Mouse (Mus musculus) midbrain, embryonic 11.5 days (tissue): Measurements from ENCODE around the gene Arhgap32. TPM values are rescaled to one million over a fixed set of nuclear protein-coding genes. Genes with fewer than 3 reads are reported as not detected.

Experiments used
- ATAC-seq: fragments of 200-750 bp; cut with Nextera tagmentation; 2 replicates; pipeline ENCODE4 v1.8.0; 2017; ENCODE audit warnings: moderate TSS enrichment, moderate library complexity; ENCODE audit not compliant: low FRiP score
- DNase-seq: peaks from one replicate; pipeline ENCODE4 v3.0.0; 2015; ENCODE audit warnings: low spot score; ENCODE audit errors: missing footprints
- H3K27ac ChIP-seq: fragments of 300-500 bp; sonication (generic); 2 replicates; pipeline ENCODE4 v1.5.1; 2014; ENCODE audit warnings: low read depth, low read length
- H3K27me3 ChIP-seq: fragments of 300-500 bp; sonication (generic); 2 replicates; pipeline ENCODE4 v1.6.1; 2014; ENCODE audit warnings: mild to moderate bottlenecking, low read length, moderate library complexity, mixed read lengths; ENCODE audit not compliant: control insufficient read depth, insufficient read depth
- H3K36me3 ChIP-seq: fragments of 300-500 bp; sonication (generic); 2 replicates; pipeline ENCODE4 v1.6.1; 2014; ENCODE audit warnings: mild to moderate bottlenecking, low read length, moderate library complexity, mixed read lengths; ENCODE audit not compliant: control insufficient read depth, insufficient read depth
- H3K4me1 ChIP-seq: fragments of 300-500 bp; sonication (generic); 2 replicates; pipeline ENCODE4 v1.6.1; 2014; ENCODE audit warnings: low read length; ENCODE audit not compliant: control insufficient read depth, insufficient read depth
- H3K4me2 ChIP-seq: fragments of 300-500 bp; sonication (generic); 2 replicates; pipeline ENCODE4 v1.6.1; 2014; ENCODE audit warnings: mild to moderate bottlenecking, moderate library complexity
- H3K4me3 ChIP-seq: fragments of 300-500 bp; sonication (generic); 2 replicates; pipeline ENCODE4 v1.5.1; 2014; ENCODE audit warnings: low read depth, low read length
- H3K9ac ChIP-seq: fragments of 300-500 bp; sonication (generic); 2 replicates; pipeline ENCODE4 v1.6.1; 2014; ENCODE audit warnings: low read length
- H3K9me3 ChIP-seq: fragments of 300-500 bp; sonication (generic); 2 replicates; pipeline ENCODE4 v1.6.1; 2016; ENCODE audit warnings: low read length; ENCODE audit not compliant: control insufficient read depth
- WGBS: fragments of 180-500 bp; shearing (Covaris S2); extraction: QIAGEN DNeasy Blood & Tissue Kit; methylation state at CpG from one replicate; pipeline ENCODE4 v1.1.7; 2014; 5-methylcytosine and 5-hydroxymethylcytosine counted together
- polyA plus RNA-seq: library from polyadenylated mRNA; unstranded; fragments of >200 nt; fragmentation: Nextera tagmentation; extraction: Ambion mirVana; gene quantifications from 2 replicates; pipeline ENCODE4 v1.2.1, GENCODE M21; 2014

The Arhgap32 gene
- polyA plus RNA-seq, 1 experiment from 2014 or later, result 7.2 TPM

DNA sequence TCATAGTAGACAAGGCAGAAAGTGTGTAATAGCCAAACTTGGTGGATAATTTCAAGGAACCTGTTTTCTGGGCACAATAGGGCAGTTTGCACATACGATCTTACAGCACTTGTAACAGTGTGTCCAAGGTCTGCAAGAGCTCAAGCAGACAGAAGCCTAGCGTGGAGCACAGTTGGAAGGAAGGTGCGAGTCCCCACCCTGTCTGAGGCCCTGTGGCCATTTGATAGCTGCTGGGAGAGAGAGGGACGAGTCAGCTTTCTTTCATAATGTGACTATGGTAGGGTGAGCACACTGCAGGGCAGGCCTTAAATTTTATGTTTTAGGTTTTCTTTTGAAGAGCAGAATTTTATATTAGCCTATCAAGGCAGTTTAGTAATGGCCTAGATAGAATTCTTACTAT, 117.7 kb downstream of the Arhgap32 start:
- Histone ChIP-seq H3K27ac (no peak overlapping the region), H3K4me2 (no peak overlapping the region), H3K9me3 (no peaks in the 10 kb centered on the region), H3K9ac (no peak overlapping the region), H3K4me1 (no peaks in the 10 kb centered on the region), H3K4me3 (no peak overlapping the region), H3K36me3 (no peaks in the 10 kb centered on the region), H3K27me3 (no peaks in the 10 kb centered on the region)
- no peak for ATAC-seq
- 87% methylated on average over 4 of the region's 4 CpGs for WGBS
- no peak for DNase-seq

DNA sequence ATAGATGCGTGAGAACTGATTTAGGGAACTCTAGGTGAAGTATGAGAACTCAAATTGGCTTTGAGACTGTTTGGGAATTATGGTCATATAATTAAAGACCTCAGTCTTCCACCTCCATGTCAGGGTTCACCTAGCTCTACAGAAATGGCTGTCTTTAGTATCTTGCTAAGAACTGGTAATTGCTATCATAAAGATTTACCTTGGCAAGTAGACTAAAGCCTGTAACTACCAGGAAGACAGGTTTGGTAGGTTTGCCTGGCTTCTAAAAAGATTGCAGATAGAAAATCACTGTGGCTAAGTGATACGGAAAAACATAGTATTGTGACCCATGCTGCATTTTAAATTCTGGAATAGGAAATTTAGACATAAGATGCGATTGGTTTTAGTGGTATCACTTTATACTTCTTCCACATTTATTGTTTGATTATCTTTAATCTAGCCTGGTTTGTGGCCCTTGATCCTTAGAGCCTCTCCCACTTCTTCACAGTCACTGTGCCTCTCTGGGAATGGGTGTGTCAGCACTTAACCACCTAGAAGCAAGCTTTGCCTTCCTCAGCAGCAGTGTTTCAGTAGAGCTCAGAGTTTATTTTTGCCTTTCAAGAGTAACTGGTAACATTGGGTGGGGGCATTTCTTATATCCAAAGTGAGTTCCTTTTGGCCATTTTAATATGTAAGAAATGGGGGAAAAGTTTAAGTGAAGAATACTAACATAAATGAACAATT, 119.0 kb downstream of the Arhgap32 start:
- ATAC-seq, result no peak
- no peaks in the 10 kb centered on the region for H3K4me1 ChIP-seq
- H3K4me2 ChIP-seq, result no peak overlapping the region
- no peak overlapping the region for H3K27ac ChIP-seq
- H3K9me3 ChIP-seq, result no peaks in the 10 kb centered on the region
- DNase-seq, result no peak
- no peak overlapping the region for H3K9ac ChIP-seq
- H3K4me3 ChIP-seq, result no peak overlapping the region
- WGBS, result 93% methylated on average over 3 of the region's 3 CpGs
- H3K36me3 ChIP-seq, result peaks cover 3% of the 10 kb centered on the region; the same call in 1 of the 2 replicates
- no peaks in the 10 kb centered on the region for H3K27me3 ChIP-seq

DNA sequence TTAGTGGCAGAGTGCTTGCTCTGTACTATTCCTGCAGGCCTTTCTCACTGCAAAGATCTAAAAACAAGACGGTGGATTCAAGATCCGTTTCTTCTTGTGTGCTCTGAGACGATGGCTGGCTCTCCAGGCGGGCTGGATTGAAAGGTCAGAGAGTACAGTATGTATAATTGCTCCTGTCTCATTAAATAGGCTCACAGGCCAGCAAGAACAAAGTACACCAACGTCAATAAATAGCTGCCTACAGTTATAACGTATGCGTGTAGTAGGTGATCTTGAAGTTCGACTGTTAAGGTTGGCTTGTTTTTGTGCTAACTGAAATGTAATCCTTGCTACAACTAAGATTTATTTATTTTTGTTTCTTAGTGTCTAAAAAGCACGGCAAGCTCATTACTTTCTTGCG, 123.0 kb downstream of the Arhgap32 start:
- no peak overlapping the region for H3K9ac ChIP-seq
- no peaks in the 10 kb centered on the region for H3K9me3 ChIP-seq
- DNase-seq (no peak), ATAC-seq (no peak)
- peaks cover 3% of the 10 kb centered on the region; the same call in 1 of the 2 replicates for H3K36me3 ChIP-seq
- WGBS, result 88% methylated on average over 10 of the region's 10 CpGs
- H3K4me3 ChIP-seq, result no peak overlapping the region
- no peak overlapping the region for H3K4me2 ChIP-seq
- no peaks in the 10 kb centered on the region for H3K27me3 ChIP-seq
- no peaks in the 10 kb centered on the region for H3K4me1 ChIP-seq
- no peak overlapping the region for H3K27ac ChIP-seq

DNA sequence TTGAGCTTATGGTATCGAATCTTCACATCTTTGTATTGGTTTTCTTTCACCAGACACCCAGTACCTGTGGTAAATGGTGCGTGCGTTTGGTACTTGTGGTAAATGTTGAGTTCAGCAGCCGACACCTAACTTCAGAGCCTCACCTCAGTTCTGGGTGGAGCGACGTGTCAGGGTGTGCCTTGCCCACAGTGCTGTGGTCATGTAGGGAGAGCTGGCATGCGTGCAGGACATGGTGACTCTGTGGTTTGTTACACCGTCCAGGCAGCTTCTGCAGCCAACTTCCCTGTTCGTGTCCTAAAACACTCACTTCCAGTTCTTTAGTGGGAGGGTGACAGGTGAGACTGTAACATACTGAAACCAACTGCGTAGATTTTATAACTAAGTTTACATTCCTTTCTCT, 123.5 kb downstream of the Arhgap32 start:
- Histone ChIP-seq H3K4me2 (no peak overlapping the region), H3K36me3 (peaks cover 3% of the 10 kb centered on the region; the same call in 1 of the 2 replicates), H3K4me3 (no peak overlapping the region), H3K27me3 (no peaks in the 10 kb centered on the region), H3K9me3 (no peaks in the 10 kb centered on the region), H3K27ac (no peak overlapping the region), H3K4me1 (no peaks in the 10 kb centered on the region), H3K9ac (no peak overlapping the region)
- WGBS, result 93% methylated on average over 10 of the region's 10 CpGs
- DNase-seq, result no peak
- ATAC-seq, result no peak

DNA sequence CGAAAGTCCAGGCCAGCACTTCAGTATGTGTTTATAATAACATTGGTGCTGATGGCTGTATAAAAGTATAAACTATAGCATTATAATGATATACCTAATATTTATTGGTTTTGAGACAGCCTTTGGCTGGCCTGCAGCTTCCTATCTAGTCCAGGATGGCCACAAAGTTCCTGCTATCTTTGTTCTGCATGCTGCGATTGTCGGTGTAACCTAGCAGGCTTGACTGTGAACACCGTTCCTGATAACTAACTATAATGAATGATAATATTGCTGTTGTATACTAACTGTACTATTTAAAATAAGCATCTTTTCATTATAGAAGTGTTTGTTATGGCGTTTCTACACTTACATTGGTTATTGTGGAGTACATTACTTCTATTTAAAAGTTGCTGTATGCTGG, 124.5 kb downstream of the Arhgap32 start:
- Histone ChIP-seq H3K9ac (no peak overlapping the region), H3K27ac (no peak overlapping the region), H3K4me3 (no peak overlapping the region), H3K9me3 (no peaks in the 10 kb centered on the region), H3K27me3 (no peaks in the 10 kb centered on the region), H3K4me2 (no peak overlapping the region), H3K36me3 (peaks cover 3% of the 10 kb centered on the region; the same call in 1 of the 2 replicates), H3K4me1 (no peaks in the 10 kb centered on the region)
- 91% methylated on average over 5 of the region's 5 CpGs for WGBS
- no peak for DNase-seq
- ATAC-seq, result no peak

DNA sequence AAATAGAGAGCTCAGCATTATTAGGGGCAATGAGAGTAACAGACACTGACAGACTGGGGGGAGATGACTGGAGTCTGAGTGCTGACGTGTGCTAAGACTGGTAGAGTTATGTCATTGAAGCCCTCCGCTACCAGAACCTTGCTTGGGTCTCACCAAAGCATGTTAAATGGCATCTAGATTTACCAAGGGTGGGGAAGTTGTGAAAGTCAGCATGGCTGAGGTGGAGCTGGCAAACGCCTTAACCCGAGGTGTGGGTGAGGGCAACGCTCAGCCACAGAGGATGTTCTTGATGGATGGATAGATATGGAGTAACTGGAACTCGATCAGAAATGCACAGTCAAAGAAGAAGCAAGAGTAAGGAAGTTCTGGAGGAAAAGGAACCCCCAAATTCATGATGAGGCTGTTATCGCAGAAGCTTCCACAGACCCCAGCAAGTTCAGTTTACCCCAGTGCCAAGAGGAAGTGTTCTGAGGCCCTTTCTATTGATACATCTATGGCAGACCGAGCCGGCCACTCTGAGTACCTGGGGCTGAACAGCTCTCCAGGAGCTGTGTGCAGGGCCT, 125.8 kb downstream of the Arhgap32 start:
- no peak for DNase-seq
- no peak overlapping the region for H3K4me2 ChIP-seq
- H3K27me3 ChIP-seq, result no peaks in the 10 kb centered on the region
- ATAC-seq, result no peak
- H3K9ac ChIP-seq, result no peak overlapping the region
- H3K4me3 ChIP-seq, result no peak overlapping the region
- WGBS, result 90% methylated on average over 9 of the region's 9 CpGs
- H3K4me1 ChIP-seq, result no peaks in the 10 kb centered on the region
- no peak overlapping the region for H3K27ac ChIP-seq
- peaks cover 3% of the 10 kb centered on the region; the same call in 1 of the 2 replicates for H3K36me3 ChIP-seq
- H3K9me3 ChIP-seq, result no peaks in the 10 kb centered on the region

DNA sequence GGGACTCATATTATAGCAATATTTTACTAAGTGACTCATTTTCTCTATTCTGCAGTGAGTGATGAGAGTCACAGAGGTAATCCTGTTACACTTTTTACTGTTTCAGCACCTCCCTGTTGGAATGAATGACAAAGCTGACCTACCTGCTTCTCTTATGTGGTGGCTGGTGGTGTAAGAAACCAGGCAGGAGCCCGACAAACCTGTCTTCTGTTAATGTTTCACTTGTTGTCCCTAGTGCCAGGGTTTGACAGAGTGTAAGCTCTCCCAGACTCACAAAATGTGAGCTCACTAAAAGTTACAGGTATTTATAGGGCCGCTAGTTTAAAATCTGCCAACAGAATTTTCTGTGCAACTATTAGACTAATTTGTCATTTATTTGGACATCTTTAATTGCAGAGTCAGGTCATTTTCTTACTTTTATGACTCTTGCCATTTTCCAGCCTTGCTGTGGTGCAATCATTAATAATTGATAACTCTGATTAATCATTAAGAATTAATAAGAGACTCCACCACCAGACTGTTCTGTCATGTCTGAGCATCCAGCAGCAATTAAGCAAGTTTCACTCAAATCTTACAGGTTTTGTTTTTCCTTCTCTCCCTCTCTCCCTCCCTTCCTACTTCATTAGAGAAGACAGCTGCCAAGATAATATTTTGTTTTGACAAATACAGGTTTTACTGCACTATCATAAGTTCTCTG, 127.1 kb downstream of the Arhgap32 start:
- H3K4me3 ChIP-seq, result no peak overlapping the region
- H3K9me3 ChIP-seq, result no peaks in the 10 kb centered on the region
- WGBS, result 93% methylated on average over 2 of the region's 2 CpGs
- H3K4me2 ChIP-seq, result no peak overlapping the region
- no peak for ATAC-seq
- DNase-seq, result no peak
- no peaks in the 10 kb centered on the region for H3K4me1 ChIP-seq
- no peaks in the 10 kb centered on the region for H3K27me3 ChIP-seq
- H3K36me3 ChIP-seq, result peaks cover 3% of the 10 kb centered on the region; the same call in 1 of the 2 replicates
- no peak overlapping the region for H3K9ac ChIP-seq
- no peak overlapping the region for H3K27ac ChIP-seq

DNA sequence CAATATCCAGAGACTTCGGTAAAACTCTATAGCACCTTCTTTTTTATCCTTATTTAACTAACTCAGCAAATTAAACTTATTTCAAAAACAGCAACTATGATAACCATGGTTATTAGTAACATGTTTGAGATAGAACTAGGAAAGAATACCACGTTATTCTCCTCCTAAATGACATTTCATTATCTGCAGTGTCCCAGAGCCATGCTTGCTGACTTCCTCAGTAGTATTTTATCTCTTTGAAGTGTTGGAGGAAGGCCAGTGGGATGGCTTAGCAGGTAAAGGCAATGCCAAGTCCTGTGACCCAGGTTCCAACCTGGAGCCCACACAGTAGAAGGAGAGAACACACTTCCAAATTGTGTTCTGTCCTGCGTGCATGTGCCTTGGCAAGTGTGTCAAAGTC, 129.3 kb downstream of the Arhgap32 start:
- Histone ChIP-seq H3K27ac (no peak overlapping the region), H3K36me3 (no peaks in the 10 kb centered on the region; the same call in 1 of the 2 replicates), H3K9ac (no peak overlapping the region), H3K4me2 (no peak overlapping the region), H3K4me3 (no peak overlapping the region), H3K4me1 (no peaks in the 10 kb centered on the region), H3K9me3 (no peaks in the 10 kb centered on the region), H3K27me3 (no peaks in the 10 kb centered on the region)
- DNase-seq (no peak), ATAC-seq (no peak)
- WGBS, result 86% methylated on average over 3 of the region's 3 CpGs

DNA sequence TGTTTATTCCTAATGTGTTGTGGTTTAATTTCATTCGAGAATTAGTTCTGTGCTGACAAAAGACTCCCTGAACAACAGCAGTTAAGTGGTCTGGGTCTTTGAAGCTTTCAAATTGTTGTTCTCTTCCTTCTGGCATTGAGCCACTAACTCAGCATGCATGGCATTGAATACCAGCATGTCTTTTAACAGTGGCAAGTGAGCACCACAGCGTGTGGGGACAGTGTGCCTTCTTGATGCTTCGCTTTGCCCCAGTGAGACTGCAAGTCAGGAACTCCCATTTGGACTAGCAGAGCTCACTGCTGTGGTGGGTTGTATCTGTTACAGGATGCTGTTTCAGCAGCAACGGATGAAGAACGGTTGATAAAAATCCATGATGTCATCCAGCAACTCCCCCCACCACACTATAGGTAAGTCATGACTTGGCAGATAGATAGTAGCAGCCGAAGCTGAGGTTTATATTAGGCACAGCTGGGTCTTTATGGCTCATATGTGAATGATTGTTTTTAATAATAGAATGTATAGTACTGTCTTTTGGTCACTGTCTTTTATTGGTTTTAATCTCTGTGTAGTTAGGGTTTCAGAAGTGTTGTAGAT, 130.3 kb downstream of the Arhgap32 start:
- H3K4me2 ChIP-seq, result no peak overlapping the region
- no peaks in the 10 kb centered on the region; the same call in 1 of the 2 replicates for H3K36me3 ChIP-seq
- ATAC-seq (no peak), DNase-seq (no peak)
- no peak overlapping the region for H3K27ac ChIP-seq
- no peak overlapping the region for H3K9ac ChIP-seq
- 72% methylated on average over 6 of the region's 6 CpGs for WGBS
- H3K4me3 ChIP-seq, result no peak overlapping the region
- H3K4me1 ChIP-seq, result no peaks in the 10 kb centered on the region
- H3K27me3 ChIP-seq, result no peaks in the 10 kb centered on the region
- no peaks in the 10 kb centered on the region for H3K9me3 ChIP-seq
